Mouse (Mus musculus): Measurements from ENCODE around the gene Kcnab1.

DNA sequence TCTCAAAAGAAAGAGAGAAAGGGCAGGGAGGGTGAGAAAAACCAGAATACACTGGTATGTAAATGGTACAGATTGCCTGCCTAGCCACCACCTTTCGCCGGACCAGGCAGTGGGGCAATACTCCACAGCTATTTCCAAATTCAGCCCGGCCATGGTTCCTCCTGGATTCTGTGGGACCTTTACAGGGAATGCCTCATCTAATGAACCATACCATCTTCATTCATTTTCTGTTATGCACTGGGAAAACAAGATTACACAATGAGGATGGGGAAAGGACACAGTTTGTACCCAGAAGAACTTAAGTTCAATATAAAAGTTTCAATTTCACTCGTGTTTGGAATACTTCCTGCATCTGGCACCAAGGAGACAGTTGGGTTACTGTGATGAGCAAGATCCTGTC lies 263.4 kb downstream of the Kcnab1 start:
- TF ChIP-seq EP300 (IDR thresholded peaks at IDR 0.05; ENCODE audit: low read depth) (peak; percentile 28; the same call in 1 of the 2 replicates), CTCF (IDR thresholded peaks at IDR 0.05; ENCODE audit: low read depth) (no peak)

Measured in liver, postnatal 0 days (tissue).